Mouse (Mus musculus) R1 (cell line): ENCODE measurements around the gene Mob3c.

Experiments used
- DNase-seq: peaks from one replicate; pipeline ENCODE4 v3.0.0-alpha.2; 2018; ENCODE audit warnings: low read depth, low spot score

The Mob3c gene

DNA sequence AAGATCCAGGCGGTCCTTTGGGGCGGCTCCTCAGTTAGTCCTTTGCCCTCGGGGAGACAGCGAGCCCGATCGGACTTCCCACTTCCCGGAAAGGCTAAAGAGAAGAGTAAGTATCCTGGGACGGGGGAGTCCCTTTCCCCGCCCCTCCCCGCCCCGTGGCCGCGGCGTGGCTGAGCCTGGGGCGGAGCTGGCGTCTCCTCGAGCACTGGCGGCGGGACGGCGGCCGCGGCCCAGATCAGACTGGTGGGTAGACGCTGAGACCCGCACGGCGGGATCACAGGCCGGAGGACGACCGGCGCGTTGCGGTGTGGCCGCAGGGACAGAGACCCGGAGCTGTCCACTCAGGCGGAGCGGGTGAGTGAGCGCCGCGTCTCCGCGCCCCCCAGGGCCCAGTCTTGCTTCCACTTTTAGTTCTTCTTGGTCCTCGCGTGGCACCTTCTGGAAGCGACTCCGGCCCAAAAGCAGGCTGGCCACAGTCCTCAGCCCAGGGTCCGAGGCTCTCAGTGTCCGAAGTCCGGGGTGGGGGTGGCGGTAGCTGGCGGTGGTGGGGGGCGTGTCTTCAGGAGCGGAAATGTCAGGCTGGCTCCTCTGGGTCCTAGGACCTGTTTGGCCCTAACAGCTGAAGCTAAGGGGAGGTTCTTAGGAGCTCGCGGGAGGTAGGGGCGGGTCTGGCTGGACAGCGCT, at the start of gene Mob3c:
Gene Mob3c, plus strand, starts transcription at position 205 of the 684 bp plus-strand sequence.
- peak; percentile 93 for DNase-seq

GRCm38 (mm10) chr4:115780269-115780668, 47.6 kb upstream of the Mob3c start:
- peak; percentile 17 for DNase-seq

GRCm38 (mm10) chr4:115780918-115781317, 47.0 kb upstream of the Mob3c start, which contains the start of gene Tex38:
Gene Tex38, minus strand, starts transcription at chr4:115781018.
- DNase-seq: no peak

GRCm38 (mm10) chr4:115782026-115782805, 45.7 kb upstream of the Mob3c start:
- no peak for DNase-seq

GRCm38 (mm10) chr4:115784769-115785510, 43.0 kb upstream of the Mob3c start, which contains the start of gene Atpaf1:
Gene Atpaf1, plus strand, starts transcription at chr4:115784812.
- peak; percentile 72 for DNase-seq

DNA sequence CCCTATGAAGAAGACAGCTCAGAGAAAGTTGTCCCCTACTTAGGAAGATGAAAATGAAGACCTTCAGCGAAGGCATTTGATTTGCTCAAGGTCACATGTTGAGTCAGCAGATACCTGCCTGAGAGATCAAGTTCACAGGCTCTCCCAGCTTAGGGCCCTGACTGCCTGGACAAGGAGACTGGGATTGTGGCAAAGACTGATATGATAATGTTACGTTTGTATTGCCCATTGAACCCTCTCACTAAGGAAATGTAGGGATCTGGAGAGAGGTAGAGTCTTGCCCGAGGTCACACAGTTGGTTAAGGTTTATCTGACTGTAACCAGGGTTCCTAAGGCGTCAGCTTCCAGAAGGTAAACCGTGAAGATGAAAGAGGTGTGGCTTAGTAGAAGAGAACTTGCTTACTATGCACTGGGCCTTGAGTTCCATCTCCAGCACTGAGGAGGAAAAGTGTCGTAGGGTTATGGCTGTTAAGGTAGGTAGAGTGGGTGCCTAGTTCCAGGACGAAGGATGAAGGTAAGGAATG, 42.3 kb upstream of the Mob3c start:
- peak; percentile 60 for DNase-seq

DNA sequence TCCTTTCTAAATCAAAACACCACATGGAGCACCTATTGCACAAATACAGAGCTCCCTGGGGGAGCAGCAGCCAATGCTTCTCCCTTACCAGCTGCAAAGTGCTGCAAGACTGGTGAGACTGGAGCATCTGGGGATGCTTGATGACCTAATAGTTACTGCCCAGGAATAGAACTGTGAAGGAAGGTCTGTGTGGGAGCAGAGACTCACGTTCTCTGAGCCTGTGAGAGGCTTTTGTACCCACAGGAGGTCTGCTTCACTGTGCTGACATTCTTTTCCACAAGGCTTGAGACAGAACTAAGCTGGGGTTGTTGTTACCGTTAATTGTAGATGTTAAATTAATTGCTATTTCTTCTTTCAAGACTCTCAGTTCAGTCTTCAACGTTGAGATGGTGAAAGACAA, 37.0 kb upstream of the Mob3c start:
- DNase-seq: no peak

DNA sequence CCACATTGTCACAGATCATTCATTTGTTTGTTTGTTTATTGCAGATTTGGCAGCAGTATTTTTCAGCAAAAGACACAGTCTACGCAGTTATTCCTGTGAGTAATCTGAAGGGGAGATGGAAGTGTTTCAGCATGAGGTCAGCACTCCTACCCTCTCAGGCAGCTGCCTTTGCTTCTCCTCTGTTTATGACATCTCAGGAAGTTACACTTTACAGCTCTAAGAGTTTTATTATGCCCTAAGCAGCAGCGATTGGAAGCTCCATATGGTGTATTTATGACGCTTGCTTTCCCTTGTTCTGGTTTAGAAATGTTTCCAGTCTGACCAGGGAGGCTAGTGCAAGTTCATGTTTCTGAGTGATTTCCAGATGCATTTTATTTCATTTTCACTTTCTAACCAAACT, 32.5 kb upstream of the Mob3c start:
- DNase-seq: no peak

GRCm38 (mm10) chr4:115799981-115800380, 27.9 kb upstream of the Mob3c start:
- no peak for DNase-seq

DNA sequence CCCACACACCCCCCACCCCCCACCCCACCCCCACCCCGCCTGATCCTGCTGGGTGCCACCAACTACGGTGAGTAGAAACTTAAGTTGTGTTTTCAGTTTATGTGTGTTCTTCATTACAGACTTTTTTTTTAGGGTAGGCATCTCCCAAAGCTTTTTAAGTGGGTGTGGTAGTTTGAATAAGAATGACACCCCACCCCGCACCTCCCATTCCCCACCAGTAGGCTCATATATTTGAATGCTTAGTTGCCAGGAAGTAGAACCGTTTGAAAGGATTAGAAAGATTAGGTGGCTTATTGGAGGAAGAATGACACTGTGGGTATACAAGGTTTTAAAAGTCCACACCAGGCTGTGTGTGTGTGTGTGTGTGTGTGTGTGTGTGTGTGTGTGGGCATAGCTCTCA, 15.6 kb upstream of the Mob3c start:
- peak; percentile 82 for DNase-seq

- no peak for DNase-seq
Observed at GRCm38 (mm10) chr4:115815606-115816005, 12.3 kb upstream of the Mob3c start.

GRCm38 (mm10) chr4:115820199-115820598, 7.7 kb upstream of the Mob3c start:
- peak; percentile 18 for DNase-seq

- no peak for DNase-seq
Observed at GRCm38 (mm10) chr4:115820944-115821343, 6.9 kb upstream of the Mob3c start.

- DNase-seq: peak; percentile 57
Observed at GRCm38 (mm10) chr4:115821431-115821830, 6.5 kb upstream of the Mob3c start.

- no peak for DNase-seq
Observed at GRCm38 (mm10) chr4:115821928-115822327, 6.0 kb upstream of the Mob3c start.

- DNase-seq: no peak
Observed at GRCm38 (mm10) chr4:115824178-115824577, 3.7 kb upstream of the Mob3c start.

GRCm38 (mm10) chr4:115825271-115825670, 2.6 kb upstream of the Mob3c start:
- no peak for DNase-seq

- peak; percentile 48 for DNase-seq
Observed at GRCm38 (mm10) chr4:115827066-115827465, 826 bp upstream of the Mob3c start.

DNA sequence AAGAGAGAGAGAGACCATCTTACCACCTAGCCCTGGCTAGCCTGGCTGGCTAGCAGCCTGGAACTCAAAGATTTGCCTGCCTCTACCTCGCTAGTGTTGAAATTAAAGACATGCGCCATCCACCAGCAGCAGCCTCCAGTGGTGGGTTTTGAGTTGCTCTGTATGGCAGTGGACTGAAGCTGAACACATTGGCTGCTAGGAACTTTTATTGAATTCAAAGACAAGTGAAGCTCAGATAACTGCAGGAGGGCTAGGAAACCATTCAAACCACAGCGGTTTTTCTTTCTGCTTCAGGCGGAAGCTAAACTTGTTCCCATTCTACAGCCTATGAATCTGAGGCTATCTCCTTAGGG, 381 bp upstream of the Mob3c start:
- no peak for DNase-seq

DNA sequence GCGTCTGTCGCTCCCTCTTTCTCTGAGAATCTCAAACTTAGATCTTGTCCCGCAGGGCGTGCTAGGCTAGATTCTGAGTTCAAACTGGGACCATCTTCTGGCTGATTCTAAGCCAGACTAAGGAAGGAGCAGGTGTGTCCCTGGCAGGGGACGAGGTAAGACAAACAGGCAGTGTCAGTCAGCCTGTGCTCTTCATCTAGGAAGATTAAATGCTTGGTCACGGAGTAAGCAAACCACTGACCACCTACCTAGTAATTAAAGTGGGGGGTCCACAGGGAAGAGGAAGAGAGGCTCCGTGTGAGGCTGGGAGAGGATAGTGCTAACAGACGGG, 645 bp downstream of the Mob3c start:
- DNase-seq: no peak

- no peak for DNase-seq
Observed at GRCm38 (mm10) chr4:115830491-115830890, 2.6 kb downstream of the Mob3c start.

GRCm38 (mm10) chr4:115831221-115831620, 3.3 kb downstream of the Mob3c start:
- DNase-seq: no peak
